Comparison of ENCODE assay signal across 1 mouse cellular context in the genomic region with DNA sequence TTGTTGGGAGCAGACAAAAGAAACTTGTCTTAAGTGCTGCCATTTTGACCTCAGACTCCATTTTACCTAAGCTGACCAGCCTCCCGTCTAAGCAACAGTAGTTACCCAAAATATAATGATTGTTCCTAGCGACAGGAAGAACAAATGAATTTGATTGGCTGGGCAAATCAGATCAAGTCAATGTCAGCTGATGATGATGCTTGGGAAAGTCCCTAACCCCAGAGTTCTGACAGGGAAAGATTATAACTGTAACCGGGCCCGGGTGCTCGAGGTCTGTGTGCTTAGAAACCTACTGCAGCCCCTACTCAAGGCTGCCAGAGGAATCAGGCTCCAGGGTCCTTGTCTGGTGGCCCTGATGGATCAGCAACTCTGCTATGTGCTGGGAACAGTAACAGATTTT.
TF ChIP-seq lines count a peak whose summit lies in the region.

No protein-coding gene starts in this region.

TF ChIP-seq in CH12.LX, 34 proteins besides CTCF, POLR2A, EP300 and RAD21 (continued from another document):
- TF ChIP-seq E2F4 (IDR thresholded peaks at IDR 0.05; ENCODE audit: insufficient replicate concordance, low read depth, low read length) (no peak), UBTF (IDR thresholded peaks at IDR 0.05; ENCODE audit: low read depth, low read length) (no peak), TBP (conservative IDR thresholded peaks at IDR 0.05; ENCODE audit: low read depth, low read length) (no peak), MAZ (IDR thresholded peaks at IDR 0.05; ENCODE audit: low read depth, low read length) (no peak), ELF1 (IDR thresholded peaks at IDR 0.05; ENCODE audit: low read depth, low read length) (no peak), USF1 (IDR thresholded peaks at IDR 0.05; ENCODE audit: low read depth, low read length) (no peak), KAT2A (IDR thresholded peaks at IDR 0.05; ENCODE audit: insufficient replicate concordance, low read length) (no peak), JUND (conservative IDR thresholded peaks at IDR 0.05; ENCODE audit: low read depth, low read length) (no peak), TCF12 (IDR thresholded peaks at IDR 0.05; ENCODE audit: low read depth, low read length) (no peak), NELFE (IDR thresholded peaks at IDR 0.05; ENCODE audit: low read depth, low read length) (no peak)
